Mouse (Mus musculus) heart, embryonic 15.5 days (tissue): ENCODE measurements at regions not wholly inside any gene's neighbourhood (a gene's known extent, or its start where the extent isn't known, plus 50 kb on each side); places are given as distances from the start of the nearest gene placed in this dataset.

Experiments
- ATAC-seq: fragments of 200-750 bp; cut with Nextera tagmentation; replicated peaks from 2 replicates; pipeline ENCODE4 v1.8.0; 2017; ENCODE audit warnings: low read depth, moderate TSS enrichment; ENCODE audit not compliant: insufficient number of reproducible peaks, insufficient read depth, low FRiP score
- H3K27ac ChIP-seq: fragments of 300-500 bp; sonication (generic); 2 replicates; pipeline ENCODE4 v1.5.1; 2015; ENCODE audit warnings: mild to moderate bottlenecking, inconsistent platforms
- H3K27me3 ChIP-seq: fragments of 300-500 bp; sonication (generic); 2 replicates; pipeline ENCODE4 v1.6.1; 2015; ENCODE audit warnings: inconsistent platforms
- H3K36me3 ChIP-seq: fragments of 300-500 bp; sonication (generic); 2 replicates; pipeline ENCODE4 v1.6.1; 2015; ENCODE audit warnings: mild to moderate bottlenecking, inconsistent platforms
- H3K4me1 ChIP-seq: fragments of 300-500 bp; sonication (generic); replicated peaks from 2 replicates; pipeline ENCODE4 v1.6.1; 2015; ENCODE audit warnings: inconsistent platforms
- H3K4me2 ChIP-seq: fragments of 300-500 bp; sonication (generic); 2 replicates; pipeline ENCODE4 v1.6.1; 2015; ENCODE audit warnings: inconsistent platforms, mild to moderate bottlenecking, moderate library complexity
- H3K4me3 ChIP-seq: fragments of 300-500 bp; sonication (generic); 2 replicates; pipeline ENCODE4 v1.5.1; 2015; ENCODE audit warnings: mild to moderate bottlenecking, inconsistent platforms
- H3K9ac ChIP-seq: fragments of 300-500 bp; sonication (generic); 2 replicates; pipeline ENCODE4 v1.6.1; 2015; ENCODE audit warnings: mild to moderate bottlenecking, inconsistent platforms
- H3K9me3 ChIP-seq: fragments of 300-500 bp; sonication (generic); replicated peaks from 2 replicates; pipeline ENCODE4 v1.6.1; 2016; ENCODE audit warnings: inconsistent platforms
- WGBS: fragments of 180-500 bp; shearing (Covaris S2); methylation state at CpG from one replicate; pipeline ENCODE4 v1.1.7; 2015; ENCODE audit warnings: mixed read lengths; 5-methylcytosine and 5-hydroxymethylcytosine counted together

DNA sequence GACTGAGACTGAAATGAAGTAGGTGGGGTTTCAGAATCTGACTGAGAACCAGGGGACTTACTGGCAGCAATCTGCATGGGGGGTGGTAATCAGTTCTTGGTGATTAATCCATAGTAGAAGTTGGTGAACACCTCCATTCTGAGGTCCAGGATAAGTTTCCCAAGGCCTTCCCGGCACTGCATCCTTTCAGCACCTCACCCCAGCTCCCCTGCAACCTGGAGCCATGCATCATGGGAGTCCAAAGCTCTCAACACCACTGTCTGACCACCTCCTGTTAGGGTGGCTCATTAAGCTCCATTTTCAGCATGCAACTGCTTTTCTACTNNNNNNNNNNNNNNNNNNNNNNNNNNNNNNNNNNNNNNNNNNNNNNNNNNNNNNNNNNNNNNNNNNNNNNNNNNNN, 157.0 kb downstream of the Cyp26b1 start:
- no peak overlapping the region for H3K4me3 ChIP-seq
- H3K4me2 ChIP-seq = no peak overlapping the region
- H3K27ac ChIP-seq = no peak overlapping the region
- H3K27me3 ChIP-seq = peaks cover 23% of the 10 kb centered on the region
- no peaks in the 10 kb centered on the region for H3K4me1 ChIP-seq
- no peaks in the 10 kb centered on the region for H3K9me3 ChIP-seq
- no peaks in the 10 kb centered on the region for H3K36me3 ChIP-seq
- no peak overlapping the region for H3K9ac ChIP-seq
- 75% methylated on average over 1 of the region's 1 CpGs for WGBS
- no peak for ATAC-seq

DNA sequence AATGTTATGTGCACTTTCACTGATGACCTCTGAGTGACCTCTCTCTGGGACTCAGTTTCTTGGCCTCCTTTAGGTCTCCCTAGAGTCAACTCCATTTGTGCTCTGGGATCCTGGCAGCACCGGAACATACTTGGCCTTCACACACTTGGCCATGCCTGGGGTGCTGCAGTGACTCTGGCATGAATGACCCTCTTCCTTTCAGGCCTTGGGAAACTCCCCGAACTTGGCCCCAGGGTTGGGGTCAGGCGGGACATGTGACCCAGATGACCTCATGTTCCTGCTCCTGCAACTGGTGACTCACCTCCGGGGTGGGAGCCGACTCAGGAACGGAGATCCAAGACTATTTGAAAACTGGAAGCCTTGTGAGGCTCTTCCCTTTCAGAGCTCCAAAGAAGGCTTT, 159.2 kb downstream of the Cyp26b1 start:
- H3K4me3 ChIP-seq = no peak overlapping the region
- H3K4me2 ChIP-seq = no peak overlapping the region
- H3K9me3 ChIP-seq = no peaks in the 10 kb centered on the region
- no peak for ATAC-seq
- no peak overlapping the region for H3K9ac ChIP-seq
- peaks cover 42% of the 10 kb centered on the region for H3K27me3 ChIP-seq
- H3K36me3 ChIP-seq = no peaks in the 10 kb centered on the region
- no peak overlapping the region for H3K27ac ChIP-seq
- peaks cover 6% of the 10 kb centered on the region; the same call in 1 of the 2 replicates for H3K4me1 ChIP-seq
- WGBS = 67% methylated on average over 6 of the region's 6 CpGs

DNA sequence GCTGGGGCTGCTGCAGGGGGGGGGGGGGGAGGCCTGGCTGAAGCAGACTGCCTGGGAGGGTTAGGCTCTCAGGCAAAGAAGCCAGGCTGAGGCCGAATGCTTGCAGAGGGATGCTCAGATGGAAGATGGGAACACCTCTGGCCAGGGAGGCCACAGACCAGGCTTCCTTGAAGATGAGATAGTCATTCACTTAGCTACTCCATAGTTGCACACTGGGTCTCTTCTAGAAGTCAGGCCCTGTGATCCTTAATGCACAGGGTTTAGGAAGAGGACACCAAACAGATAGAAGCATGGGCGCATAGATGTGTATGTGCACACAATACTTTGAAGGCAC, 162.1 kb downstream of the Cyp26b1 start:
- no peaks in the 10 kb centered on the region for H3K36me3 ChIP-seq
- H3K4me3 ChIP-seq = no peak overlapping the region
- 76% methylated on average over 2 of the region's 2 CpGs for WGBS
- H3K4me1 ChIP-seq = peaks cover 11% of the 10 kb centered on the region
- H3K9ac ChIP-seq = no peak overlapping the region
- ATAC-seq = no peak
- H3K4me2 ChIP-seq = no peak overlapping the region
- peaks cover 57% of the 10 kb centered on the region for H3K27me3 ChIP-seq
- no peak overlapping the region for H3K27ac ChIP-seq
- H3K9me3 ChIP-seq = no peaks in the 10 kb centered on the region

DNA sequence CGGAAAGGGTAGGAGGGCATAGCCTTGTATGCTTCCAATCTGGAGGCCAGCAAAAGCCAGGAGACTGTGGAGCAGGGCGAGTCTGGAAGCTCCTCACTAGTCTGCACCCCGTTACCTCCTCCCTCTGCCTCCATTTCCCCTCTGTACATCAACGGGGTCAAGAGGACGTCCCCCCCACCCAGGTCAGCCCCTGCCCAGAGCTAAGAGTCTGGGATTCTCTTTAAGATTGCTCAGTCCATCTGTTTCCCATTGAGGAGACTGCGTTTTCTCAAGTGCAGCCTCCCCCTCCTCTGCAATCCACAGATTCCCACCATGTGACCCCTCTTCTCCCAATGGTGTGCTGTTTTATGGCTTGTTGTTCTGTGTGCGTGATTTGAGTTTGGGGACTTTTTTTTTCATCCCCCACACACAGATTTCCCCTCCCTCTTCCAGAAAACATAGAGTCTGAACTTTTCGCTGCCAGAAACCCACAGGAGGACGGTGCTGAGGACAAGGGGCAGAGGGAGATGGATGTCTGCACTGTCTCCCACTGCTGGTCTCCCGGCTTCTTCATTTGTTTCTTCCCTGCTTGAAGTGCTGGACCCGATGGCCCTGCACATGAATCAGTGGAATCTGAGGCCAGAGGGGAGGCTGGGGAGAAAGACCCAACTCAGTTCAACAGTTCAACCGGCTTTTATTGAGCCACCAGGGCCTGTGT, 162.6 kb downstream of the Cyp26b1 start:
- Histone ChIP-seq H3K4me1 (peaks cover 11% of the 10 kb centered on the region), H3K9ac (no peak overlapping the region), H3K4me2 (no peak overlapping the region), H3K4me3 (no peak overlapping the region), H3K27ac (no peak overlapping the region), H3K9me3 (no peaks in the 10 kb centered on the region), H3K27me3 (peaks cover 61% of the 10 kb centered on the region), H3K36me3 (no peaks in the 10 kb centered on the region)
- ATAC-seq = no peak
- WGBS = 58% methylated on average over 12 of the region's 12 CpGs

GRCm38 (mm10) chr6:84430146-84430545, 163.6 kb downstream of the Cyp26b1 start:
- no peaks in the 10 kb centered on the region for H3K36me3 ChIP-seq
- no peaks in the 10 kb centered on the region for H3K9me3 ChIP-seq
- no peak overlapping the region for H3K27ac ChIP-seq
- no peak overlapping the region for H3K4me3 ChIP-seq
- peaks cover 69% of the 10 kb centered on the region for H3K27me3 ChIP-seq
- 13% methylated on average over 4 of the region's 4 CpGs for WGBS
- H3K9ac ChIP-seq = no peak overlapping the region
- H3K4me1 ChIP-seq = peaks cover 11% of the 10 kb centered on the region
- 0 out of 2 replicates have a peak, but pooled peaks have one; percentile 55 for ATAC-seq
- H3K4me2 ChIP-seq = no peak overlapping the region

- Histone ChIP-seq H3K27me3 (peaks cover 78% of the 10 kb centered on the region), H3K4me3 (no peak overlapping the region), H3K27ac (no peak overlapping the region), H3K36me3 (no peaks in the 10 kb centered on the region), H3K9me3 (no peaks in the 10 kb centered on the region), H3K9ac (no peak overlapping the region), H3K4me2 (no peak overlapping the region), H3K4me1 (peaks cover 11% of the 10 kb centered on the region)
- WGBS = 60% methylated on average over 8 of the region's 8 CpGs
- ATAC-seq = no peak
Observed at GRCm38 (mm10) chr6:84429247-84429646, 164.5 kb downstream of the Cyp26b1 start.

DNA sequence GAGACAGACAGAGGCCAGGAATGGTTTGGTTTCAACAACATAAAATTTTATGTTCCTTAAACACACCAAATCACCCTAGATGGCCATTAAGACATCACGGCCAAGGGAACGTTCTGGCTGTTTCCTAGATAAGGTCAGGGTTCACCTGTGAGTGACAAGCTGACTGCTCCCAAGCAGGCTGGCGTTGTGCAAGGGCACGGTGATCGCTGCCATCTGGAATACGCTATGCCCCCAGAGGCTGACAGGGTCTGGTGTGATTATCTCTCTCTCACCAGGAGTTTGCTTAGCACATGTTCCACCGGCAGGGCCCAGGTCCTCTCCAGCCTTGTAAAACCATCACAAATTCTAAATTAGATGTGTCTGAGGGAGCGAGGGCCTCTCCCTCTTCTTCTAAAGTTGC, 167.0 kb downstream of the Cyp26b1 start:
- Histone ChIP-seq H3K9me3 (no peaks in the 10 kb centered on the region), H3K9ac (no peak overlapping the region), H3K4me3 (no peak overlapping the region), H3K27ac (no peak overlapping the region), H3K27me3 (peaks cover 81% of the 10 kb centered on the region), H3K36me3 (no peaks in the 10 kb centered on the region), H3K4me1 (peaks cover 11% of the 10 kb centered on the region), H3K4me2 (no peak overlapping the region)
- no peak for ATAC-seq
- WGBS = 61% methylated on average over 8 of the region's 8 CpGs

DNA sequence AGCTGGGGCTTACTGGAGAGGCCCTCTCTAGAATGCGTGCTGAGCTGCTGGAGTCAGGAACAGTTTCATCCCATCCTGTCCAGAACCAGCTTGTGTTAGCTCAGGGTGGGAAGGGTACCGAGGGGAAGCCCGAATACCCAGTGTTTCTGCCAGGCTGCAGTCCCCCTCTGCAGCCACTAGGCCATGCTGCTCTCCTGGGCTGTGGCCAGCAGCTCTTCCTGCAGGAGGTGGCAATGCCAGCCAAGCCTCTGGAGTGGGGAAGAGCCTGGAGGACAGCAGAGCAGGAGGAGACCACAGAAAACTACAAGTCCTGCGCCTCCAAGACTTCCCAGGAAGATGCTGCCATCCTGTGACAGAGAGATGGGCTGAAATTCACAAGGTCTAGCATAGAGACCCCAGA, 167.9 kb downstream of the Cyp26b1 start:
- 43% methylated on average over 4 of the region's 4 CpGs for WGBS
- ATAC-seq = no peak
- peaks cover 80% of the 10 kb centered on the region for H3K27me3 ChIP-seq

GRCm38 (mm10) chr6:84422946-84423345, 170.8 kb downstream of the Cyp26b1 start:
- H3K27me3 ChIP-seq = peaks cover 85% of the 10 kb centered on the region
- H3K27ac ChIP-seq = no peak overlapping the region
- no peak overlapping the region for H3K9ac ChIP-seq
- no peak overlapping the region for H3K4me3 ChIP-seq
- H3K9me3 ChIP-seq = no peaks in the 10 kb centered on the region
- no peak for ATAC-seq
- no peaks in the 10 kb centered on the region for H3K36me3 ChIP-seq
- no peak overlapping the region for H3K4me2 ChIP-seq
- 25% methylated on average over 3 of the region's 3 CpGs for WGBS
- H3K4me1 ChIP-seq = no peaks in the 10 kb centered on the region

More for the DNA sequence above, 167.9 kb downstream of the Cyp26b1 start:
- Histone ChIP-seq H3K9ac (no peak overlapping the region), H3K4me2 (no peak overlapping the region), H3K4me1 (peaks cover 11% of the 10 kb centered on the region), H3K9me3 (no peaks in the 10 kb centered on the region), H3K27ac (no peak overlapping the region), H3K36me3 (no peaks in the 10 kb centered on the region), H3K4me3 (no peak overlapping the region)

GRCm38 (mm10) chr6:84419691-84420090, 174.0 kb downstream of the Cyp26b1 start:
- Histone ChIP-seq H3K4me1 (no peaks in the 10 kb centered on the region), H3K9ac (no peak overlapping the region), H3K9me3 (no peaks in the 10 kb centered on the region), H3K36me3 (no peaks in the 10 kb centered on the region), H3K27ac (no peak overlapping the region), H3K4me3 (no peak overlapping the region), H3K4me2 (no peak overlapping the region), H3K27me3 (peaks cover 65% of the 10 kb centered on the region)
- 72% methylated on average over 2 of the region's 2 CpGs for WGBS
- ATAC-seq = no peak

DNA sequence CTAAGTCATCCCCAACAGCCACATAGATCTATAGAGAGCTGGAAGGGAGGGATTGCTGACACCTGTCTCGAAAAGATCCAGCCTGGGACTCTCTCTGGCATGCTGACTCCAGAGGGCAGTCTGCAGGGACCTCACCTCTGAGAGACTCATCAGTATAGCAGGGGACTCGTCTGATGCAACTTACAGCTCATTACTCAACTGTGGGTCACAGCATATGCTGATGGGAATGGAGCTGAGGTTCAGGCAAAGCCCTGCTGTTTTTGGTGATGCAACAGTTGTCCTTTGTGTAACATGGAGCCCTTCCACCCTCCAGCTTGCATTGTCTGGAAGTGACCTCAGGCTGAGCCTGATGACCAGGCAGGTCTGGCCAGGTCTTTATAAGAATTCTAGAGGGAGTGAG, 174.4 kb downstream of the Cyp26b1 start:
- H3K9ac ChIP-seq = no peak overlapping the region
- H3K27me3 ChIP-seq = peaks cover 64% of the 10 kb centered on the region
- no peak overlapping the region for H3K27ac ChIP-seq
- no peak for ATAC-seq
- H3K4me3 ChIP-seq = no peak overlapping the region
- no peaks in the 10 kb centered on the region for H3K9me3 ChIP-seq
- no peaks in the 10 kb centered on the region for H3K36me3 ChIP-seq
- no peaks in the 10 kb centered on the region for H3K4me1 ChIP-seq
- H3K4me2 ChIP-seq = no peak overlapping the region
- WGBS = 63% methylated on average over 2 of the region's 2 CpGs

DNA sequence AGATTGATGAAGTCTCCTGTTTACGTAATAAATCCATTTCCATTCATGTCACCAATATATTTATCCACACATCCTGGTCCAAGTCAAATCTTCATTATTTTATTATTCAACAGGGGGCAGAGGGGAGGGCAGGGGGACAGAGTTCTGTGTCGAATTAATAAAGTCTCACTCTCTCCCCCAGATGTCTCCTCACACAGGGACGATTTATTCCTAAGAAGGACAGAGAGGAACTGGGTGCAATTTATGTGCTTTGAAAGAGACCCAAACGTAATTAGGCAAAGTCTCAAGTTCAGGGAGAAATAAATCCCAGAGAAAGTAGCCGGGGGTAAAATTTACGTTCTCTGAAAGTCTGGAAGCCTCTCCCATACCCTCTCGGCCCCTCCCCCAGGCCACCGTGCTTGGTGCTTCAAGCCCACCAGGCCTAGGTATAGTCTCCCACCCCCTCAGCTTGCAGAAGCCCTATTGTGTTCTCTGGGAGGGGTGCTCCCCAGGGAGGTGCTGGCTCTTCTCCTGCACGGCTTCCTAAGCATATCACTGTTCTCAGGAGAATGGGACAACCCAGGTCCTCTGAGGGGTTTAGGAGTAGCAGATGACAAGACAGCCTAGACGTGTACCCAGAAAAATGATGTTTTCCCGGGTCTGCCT, 176.6 kb downstream of the Cyp26b1 start:
- H3K27me3 ChIP-seq = peaks cover 49% of the 10 kb centered on the region
- no peak for ATAC-seq
- no peaks in the 10 kb centered on the region for H3K4me1 ChIP-seq
- H3K27ac ChIP-seq = no peak overlapping the region
- 65% methylated on average over 11 of the region's 11 CpGs for WGBS
- H3K4me3 ChIP-seq = no peak overlapping the region
- no peak overlapping the region for H3K9ac ChIP-seq
- H3K36me3 ChIP-seq = no peaks in the 10 kb centered on the region
- H3K4me2 ChIP-seq = no peak overlapping the region
- no peaks in the 10 kb centered on the region for H3K9me3 ChIP-seq
